Mouse (Mus musculus) limb, embryonic 10.5 days (tissue): ENCODE data around the gene Abraxas1. TPM values are rescaled to one million over a fixed set of nuclear protein-coding genes. Genes with fewer than 3 reads are reported as not detected.

Source experiments
- DNase-seq: peaks from one replicate; pipeline ENCODE4 v3.0.0-alpha.2; 2017; ENCODE audit warnings: low spot score
- H3K27ac ChIP-seq: fragments of 300-500 bp; sonication (generic); 2 replicates; pipeline ENCODE4 v1.5.1; 2016; ENCODE audit warnings: mild to moderate bottlenecking
- H3K27me3 ChIP-seq: fragments of 300-500 bp; sonication (generic); 2 replicates; pipeline ENCODE4 v1.6.1; 2016; ENCODE audit warnings: low read depth, mild to moderate bottlenecking; ENCODE audit not compliant: poor library complexity, severe bottlenecking
- H3K36me3 ChIP-seq: fragments of 300-500 bp; sonication (generic); 2 replicates; pipeline ENCODE4 v1.6.1; 2016; ENCODE audit warnings: mild to moderate bottlenecking, moderate library complexity
- H3K4me1 ChIP-seq: fragments of 300-500 bp; sonication (generic); 2 replicates; pipeline ENCODE4 v1.6.1; 2016
- H3K4me3 ChIP-seq: fragments of 300-500 bp; sonication (generic); 2 replicates; pipeline ENCODE4 v1.5.1; 2016; ENCODE audit warnings: mild to moderate bottlenecking, moderate library complexity
- H3K9me3 ChIP-seq: fragments of 300-500 bp; sonication (generic); replicated peaks from 2 replicates; pipeline ENCODE4 v1.6.1; 2016; ENCODE audit warnings: mild to moderate bottlenecking
- WGBS: fragments of 180-500 bp; shearing (Covaris S2); methylation state at CpG from one replicate; pipeline ENCODE4 v1.1.7; 2016; 5-methylcytosine and 5-hydroxymethylcytosine counted together
- polyA plus RNA-seq: library from polyadenylated mRNA; unstranded; fragments of >200 nt; fragmentation: Nextera tagmentation; extraction: Ambion mirVana; gene quantifications from 2 replicates; pipeline ENCODE4 v1.2.1, GENCODE M21; 2016

Abraxas1 gene
- polyA plus RNA-seq: 32.1 and 32.3 TPM in 2 replicates

DNA sequence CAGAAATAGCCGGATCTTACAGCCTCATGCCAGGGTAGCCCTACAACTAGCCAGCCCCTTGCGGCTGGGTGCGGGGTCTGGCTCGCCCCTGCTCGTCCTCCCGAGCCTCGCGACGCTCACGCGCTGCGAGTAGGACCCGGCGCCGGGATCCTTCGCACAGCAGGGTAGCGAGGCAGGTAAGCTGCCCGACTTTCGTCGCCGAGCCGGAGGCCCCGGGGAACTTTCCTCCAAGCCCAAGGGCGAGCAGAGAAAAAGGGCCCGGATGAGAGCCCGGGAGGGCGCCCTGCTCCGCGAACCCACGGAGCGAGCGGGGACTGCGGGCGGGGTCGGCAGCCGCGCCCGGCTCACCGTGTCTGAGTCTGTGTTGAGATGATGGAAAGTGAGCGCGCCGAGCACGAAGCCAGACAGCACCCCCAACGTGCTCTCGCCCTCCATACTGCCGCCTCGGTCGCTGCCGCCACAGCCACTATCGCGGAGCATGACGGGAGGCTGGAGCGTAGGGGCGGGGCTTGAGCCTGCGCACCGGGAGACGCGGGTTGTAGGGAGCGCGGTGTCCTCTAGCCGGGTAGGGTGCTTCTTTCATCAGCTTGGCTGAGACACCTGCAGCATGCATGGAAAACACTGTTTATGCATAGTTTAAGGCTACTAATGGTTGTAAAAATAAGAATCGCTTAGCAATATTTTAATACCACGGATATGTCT lies at the start of gene Abraxas1:
Abraxas1 (minus strand) TSS at position 483 of the 702 bp plus-strand sequence.
- DNase-seq: peak; percentile 89
- Histone ChIP-seq H3K27me3 (no peaks in the 10 kb centered on the region), H3K9me3 (no peaks in the 10 kb centered on the region), H3K36me3 (peaks cover 22% of the 10 kb centered on the region), H3K4me1 (peaks cover 8% of the 10 kb centered on the region), H3K4me3 (peak within 1 kb of the TSS; percentile 93), H3K27ac (peak within 1 kb of the TSS; percentile 99)
- WGBS: under 1% methylated on average over 63 of the region's 63 CpGs

DNA sequence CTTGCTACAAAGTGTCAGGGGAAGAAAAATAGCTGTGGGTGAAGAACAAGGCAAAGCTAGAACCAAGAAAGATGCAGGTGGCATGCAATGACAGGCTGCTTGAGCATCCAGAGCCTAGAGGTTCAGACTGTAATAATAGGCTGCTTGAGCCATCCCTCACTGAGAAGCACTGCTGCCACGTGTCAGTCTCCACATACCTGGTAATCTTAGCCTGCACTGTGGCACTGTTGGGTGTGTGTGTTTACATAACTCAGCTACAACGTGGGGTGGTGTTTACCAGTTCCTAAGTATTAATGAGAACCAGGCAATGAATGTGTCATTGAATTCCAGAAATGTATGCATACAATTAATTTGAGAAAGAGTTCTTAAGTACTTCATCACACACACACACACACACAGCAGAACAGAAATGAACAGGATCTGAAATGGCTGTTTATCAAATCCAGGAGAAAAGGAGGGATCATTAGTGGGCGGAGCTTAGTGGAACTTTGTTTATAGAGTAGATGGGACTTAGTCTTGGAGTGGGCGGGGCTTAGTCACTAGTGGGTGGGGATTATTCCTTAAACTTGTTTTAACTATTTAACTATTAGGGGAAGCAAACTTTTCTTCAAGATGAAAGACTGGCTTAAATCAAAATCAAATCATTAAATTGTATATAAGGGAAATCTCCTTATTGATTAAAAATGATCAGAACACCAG lies 48.6 kb upstream of the Abraxas1 start:
- Histone ChIP-seq H3K36me3 (no peaks in the 10 kb centered on the region), H3K4me1 (no peaks in the 10 kb centered on the region), H3K4me3 (no peak overlapping the region), H3K27me3 (no peaks in the 10 kb centered on the region), H3K9me3 (no peaks in the 10 kb centered on the region), H3K27ac (no peak overlapping the region)
- no peak for DNase-seq
- 67% methylated on average over 4 of the region's 4 CpGs for WGBS

DNA sequence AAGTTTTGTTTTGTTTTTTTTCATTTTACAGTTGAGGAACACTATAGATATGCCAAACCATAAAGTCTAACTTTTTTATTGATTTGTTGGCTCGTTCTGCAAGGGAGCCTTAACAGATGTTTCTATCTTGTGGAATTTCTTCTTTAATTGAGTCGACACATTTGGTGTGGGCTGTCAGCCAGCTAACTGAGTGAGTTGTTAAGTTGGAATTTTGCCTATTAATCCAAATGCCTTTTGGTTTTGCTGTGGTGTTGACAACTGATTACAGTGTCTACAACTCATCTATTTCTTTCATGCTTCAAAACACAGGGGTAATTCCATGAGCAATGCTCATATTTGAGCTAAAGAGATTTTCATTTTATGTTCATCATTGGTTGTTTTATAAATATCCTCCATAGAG lies 45.4 kb upstream of the Abraxas1 start:
- Histone ChIP-seq H3K4me1 (no peaks in the 10 kb centered on the region), H3K27ac (no peak overlapping the region), H3K4me3 (no peak overlapping the region), H3K9me3 (no peaks in the 10 kb centered on the region), H3K27me3 (no peaks in the 10 kb centered on the region), H3K36me3 (no peaks in the 10 kb centered on the region)
- no peak for DNase-seq
- whole genome bisulfite sequencing: 71% methylated on average over 2 of the region's 2 CpGs

DNA sequence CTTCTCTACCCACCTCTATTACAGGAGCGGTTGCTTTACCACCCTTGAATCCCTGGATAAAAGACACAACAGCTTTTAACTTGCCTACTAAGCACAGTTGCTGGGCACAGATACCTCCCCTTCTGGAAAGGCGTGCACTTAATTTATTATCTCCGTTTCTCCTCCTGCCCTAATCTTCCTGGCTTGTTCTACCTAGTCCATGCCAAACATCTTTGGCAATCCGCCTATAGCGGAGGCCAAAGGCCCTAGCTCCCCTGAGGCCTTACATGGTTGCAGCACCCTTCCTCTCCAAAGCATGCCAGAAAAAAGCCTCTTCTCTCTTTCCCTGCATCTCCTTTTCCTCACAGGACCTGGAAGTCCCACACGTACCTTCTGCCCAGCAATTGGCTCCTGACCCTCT lies 43.7 kb upstream of the Abraxas1 start:
- 93% methylated on average over 6 of the region's 6 CpGs for whole genome bisulfite sequencing
- H3K9me3 ChIP-seq: no peaks in the 10 kb centered on the region
- DNase-seq: no peak
- H3K4me1 ChIP-seq: no peaks in the 10 kb centered on the region
- H3K4me3 ChIP-seq: no peak overlapping the region
- H3K36me3 ChIP-seq: no peaks in the 10 kb centered on the region
- no peak overlapping the region for H3K27ac ChIP-seq
- no peaks in the 10 kb centered on the region for H3K27me3 ChIP-seq

DNA sequence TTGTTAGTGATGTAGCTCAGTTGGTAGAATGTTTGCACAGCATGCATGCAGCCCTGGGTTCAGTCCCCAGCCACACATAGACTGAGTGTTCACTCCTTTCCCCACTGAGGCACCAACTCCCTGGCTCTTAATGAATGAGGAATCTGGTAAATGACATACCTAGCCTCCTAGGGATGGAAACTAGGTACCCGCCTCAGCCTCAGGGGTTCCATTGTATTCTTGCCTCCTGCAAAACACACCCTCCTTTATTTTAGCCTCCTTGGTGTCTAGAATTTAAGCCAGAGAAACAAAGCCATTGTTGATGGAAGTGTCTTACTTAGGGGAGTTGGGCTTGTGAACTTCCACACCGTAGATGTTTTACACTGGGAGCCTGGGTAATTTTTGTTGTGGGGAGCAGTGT lies 42.3 kb upstream of the Abraxas1 start:
- WGBS: 88% methylated on average over 2 of the region's 2 CpGs
- no peak overlapping the region for H3K4me3 ChIP-seq
- no peak overlapping the region for H3K27ac ChIP-seq
- no peaks in the 10 kb centered on the region for H3K36me3 ChIP-seq
- H3K27me3 ChIP-seq: no peaks in the 10 kb centered on the region
- H3K4me1 ChIP-seq: no peaks in the 10 kb centered on the region
- DNase-seq: no peak
- H3K9me3 ChIP-seq: no peaks in the 10 kb centered on the region

DNA sequence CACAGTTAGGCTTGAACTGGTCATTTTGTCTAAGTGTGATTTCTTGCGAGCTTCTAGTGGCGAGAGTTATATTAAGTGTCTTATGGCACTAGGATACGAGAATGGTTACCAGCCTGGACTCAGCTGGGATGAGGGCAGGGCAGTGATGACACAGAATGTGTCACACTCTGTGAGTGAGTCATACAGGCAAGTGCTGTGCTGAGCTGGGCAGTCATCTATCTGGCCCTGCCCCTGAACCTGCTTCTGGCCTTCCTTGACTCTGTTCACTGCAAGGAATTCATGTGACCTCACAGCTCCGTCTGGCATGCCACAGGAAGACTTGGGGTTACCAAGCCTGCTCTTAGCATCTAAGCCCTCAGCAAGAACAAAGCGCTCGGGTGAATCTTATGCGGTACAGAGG lies 41.0 kb upstream of the Abraxas1 start:
- no peak for DNase-seq
- Histone ChIP-seq H3K27ac (no peak overlapping the region), H3K36me3 (no peaks in the 10 kb centered on the region), H3K9me3 (no peaks in the 10 kb centered on the region), H3K4me1 (no peaks in the 10 kb centered on the region), H3K4me3 (no peak overlapping the region), H3K27me3 (no peaks in the 10 kb centered on the region)
- 89% methylated on average over 7 of the region's 7 CpGs for WGBS

DNA sequence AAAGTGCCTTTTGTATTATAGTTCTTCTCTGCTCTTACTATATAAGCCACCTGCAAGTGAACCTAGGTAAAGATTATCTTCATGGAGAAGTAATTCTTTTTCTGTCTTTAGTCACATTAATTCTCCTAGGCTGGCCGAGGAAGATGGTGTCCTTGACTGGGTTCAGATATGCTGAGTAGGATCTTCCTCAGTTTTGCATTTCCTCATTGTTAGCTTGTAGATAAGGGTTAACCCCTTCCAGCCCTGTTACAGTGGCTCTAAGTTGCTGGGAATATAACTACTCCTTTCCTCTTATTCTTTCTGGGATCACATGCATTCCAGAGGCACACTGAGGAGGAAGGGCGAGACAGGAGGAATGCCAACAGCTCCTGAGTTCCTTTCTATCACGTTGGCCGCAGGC lies 40.4 kb upstream of the Abraxas1 start:
- Histone ChIP-seq H3K36me3 (no peaks in the 10 kb centered on the region), H3K9me3 (no peaks in the 10 kb centered on the region), H3K4me1 (no peaks in the 10 kb centered on the region), H3K27me3 (no peaks in the 10 kb centered on the region), H3K4me3 (no peak overlapping the region), H3K27ac (no peak overlapping the region)
- 69% methylated on average over 4 of the region's 4 CpGs for WGBS
- DNase-seq: no peak

DNA sequence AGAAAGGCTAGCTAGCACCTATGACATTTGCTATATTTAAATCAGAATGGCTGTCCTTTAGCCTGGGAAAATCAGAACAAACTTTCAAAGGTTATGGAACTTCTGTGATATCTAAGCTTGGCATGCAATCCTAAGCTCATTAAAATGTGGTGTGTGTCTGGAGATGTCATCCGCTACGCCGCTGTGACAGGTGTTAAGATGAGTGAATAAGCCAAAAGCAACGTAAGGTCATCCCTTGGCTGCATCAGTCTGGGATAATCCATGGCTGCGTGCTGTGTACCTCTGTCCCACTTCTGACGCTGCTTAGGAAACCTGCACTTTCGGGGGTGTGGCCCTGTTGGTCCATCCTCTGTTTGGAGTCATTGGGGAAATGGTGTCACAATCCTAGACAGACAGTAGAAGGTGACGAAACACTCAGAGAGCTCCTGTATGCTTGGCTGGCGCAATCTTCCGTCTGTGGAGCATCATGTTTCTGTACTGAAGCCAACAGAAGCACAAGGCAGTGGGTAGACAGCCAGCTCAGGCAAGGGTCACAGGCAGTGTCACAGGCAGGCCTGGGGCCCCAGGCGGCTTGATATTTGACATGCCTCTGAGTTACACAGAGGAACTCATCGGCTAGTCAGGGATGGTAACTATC lies 39.8 kb upstream of the Abraxas1 start:
- DNase-seq: no peak
- WGBS: 85% methylated on average over 12 of the region's 12 CpGs
- Histone ChIP-seq H3K36me3 (no peaks in the 10 kb centered on the region), H3K9me3 (no peaks in the 10 kb centered on the region), H3K4me3 (no peak overlapping the region), H3K27ac (no peak overlapping the region), H3K4me1 (no peaks in the 10 kb centered on the region), H3K27me3 (no peaks in the 10 kb centered on the region)

DNA sequence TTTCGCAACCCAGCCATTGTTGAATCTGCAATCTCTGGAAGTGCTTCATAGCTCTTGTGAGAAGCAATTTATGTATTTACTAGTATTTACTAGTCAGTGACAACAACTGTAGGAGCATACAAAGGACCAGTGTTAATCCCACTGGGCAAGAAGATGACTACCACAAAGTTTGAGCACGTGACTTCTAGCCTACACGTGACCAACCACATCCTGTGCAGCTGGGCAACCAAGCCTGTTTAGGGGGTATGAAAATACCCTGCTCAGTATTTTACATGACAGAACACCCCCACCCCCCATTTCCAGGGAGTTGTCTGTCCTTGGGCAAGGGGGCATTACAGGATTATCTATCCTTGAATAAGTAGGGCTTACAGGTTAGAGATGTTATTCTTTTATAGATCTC lies 35.8 kb upstream of the Abraxas1 start:
- no peak overlapping the region for H3K27ac ChIP-seq
- WGBS: 86% methylated on average over 3 of the region's 3 CpGs
- no peak overlapping the region for H3K4me3 ChIP-seq
- H3K4me1 ChIP-seq: no peaks in the 10 kb centered on the region
- no peak for DNase-seq
- no peaks in the 10 kb centered on the region for H3K9me3 ChIP-seq
- no peaks in the 10 kb centered on the region for H3K36me3 ChIP-seq
- H3K27me3 ChIP-seq: no peaks in the 10 kb centered on the region

DNA sequence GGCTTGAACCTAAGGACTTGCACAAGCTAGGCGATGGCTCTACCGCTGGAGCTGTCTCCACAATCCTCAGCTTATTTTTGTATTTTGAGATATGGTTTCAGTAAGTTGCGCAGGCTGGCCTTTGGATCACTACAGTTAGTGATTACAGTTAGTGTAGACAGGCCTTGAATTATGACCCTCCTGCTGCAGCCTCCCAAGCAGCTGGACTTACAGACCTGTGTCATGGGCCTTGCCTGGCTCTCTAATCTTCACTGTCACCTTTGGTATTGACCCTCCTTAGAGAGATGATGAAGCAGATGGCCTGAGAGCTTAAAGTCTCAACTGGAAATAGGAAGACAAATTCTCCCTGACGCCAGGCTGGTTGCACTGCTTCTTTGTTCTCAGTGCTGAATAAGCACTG lies 33.2 kb upstream of the Abraxas1 start:
- Histone ChIP-seq H3K27ac (no peak overlapping the region), H3K9me3 (no peaks in the 10 kb centered on the region), H3K4me3 (no peak overlapping the region), H3K4me1 (no peaks in the 10 kb centered on the region), H3K36me3 (no peaks in the 10 kb centered on the region), H3K27me3 (peaks cover under 1% of the 10 kb centered on the region)
- DNase-seq: no peak
- WGBS: 91% methylated on average over 4 of the region's 4 CpGs

DNA sequence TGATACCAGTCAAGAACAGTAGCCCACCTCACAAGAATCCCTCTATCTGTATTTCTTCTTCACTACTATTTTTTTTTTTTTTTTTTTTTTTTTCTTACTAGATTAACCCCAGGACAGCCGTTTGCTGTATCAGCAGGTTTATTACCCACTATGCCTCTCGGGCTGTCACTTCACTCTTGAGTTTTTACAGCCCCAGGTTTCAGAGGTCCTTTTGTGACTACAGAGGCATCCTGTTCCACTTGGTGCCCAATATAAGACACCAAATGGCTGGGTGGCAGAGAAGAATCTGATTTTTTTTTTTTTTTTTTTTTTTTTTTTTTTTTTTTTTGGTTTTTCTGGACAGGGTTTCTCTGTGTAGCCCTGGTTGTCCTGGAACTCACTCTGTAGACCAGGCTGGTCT lies 26.4 kb upstream of the Abraxas1 start:
- H3K4me3 ChIP-seq: no peak overlapping the region; the same call in 1 of the 2 replicates
- no peak for DNase-seq
- no peaks in the 10 kb centered on the region for H3K36me3 ChIP-seq
- H3K9me3 ChIP-seq: no peaks in the 10 kb centered on the region
- no peak overlapping the region for H3K27ac ChIP-seq
- peaks cover 60% of the 10 kb centered on the region for H3K27me3 ChIP-seq
- peaks cover 24% of the 10 kb centered on the region for H3K4me1 ChIP-seq
- WGBS: 3% methylated on average over 2 of the region's 2 CpGs

DNA sequence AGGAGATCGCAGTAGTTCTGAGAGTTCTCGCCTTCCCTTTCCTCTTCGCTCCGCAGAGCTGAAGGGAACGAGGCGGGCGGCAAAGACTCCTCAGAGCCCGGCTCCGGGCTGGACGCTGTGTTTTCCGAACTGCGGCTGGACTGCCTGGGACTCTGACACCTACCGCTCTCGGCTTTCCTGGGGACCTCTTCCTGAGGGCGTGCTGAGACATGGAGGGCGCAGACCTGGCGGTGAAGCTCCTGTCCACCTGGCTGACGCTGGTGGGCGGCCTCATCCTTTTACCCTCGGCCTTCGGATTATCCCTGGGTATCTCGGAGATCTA lies 25.8 kb upstream of the Abraxas1 start:
- no peak for DNase-seq

DNA sequence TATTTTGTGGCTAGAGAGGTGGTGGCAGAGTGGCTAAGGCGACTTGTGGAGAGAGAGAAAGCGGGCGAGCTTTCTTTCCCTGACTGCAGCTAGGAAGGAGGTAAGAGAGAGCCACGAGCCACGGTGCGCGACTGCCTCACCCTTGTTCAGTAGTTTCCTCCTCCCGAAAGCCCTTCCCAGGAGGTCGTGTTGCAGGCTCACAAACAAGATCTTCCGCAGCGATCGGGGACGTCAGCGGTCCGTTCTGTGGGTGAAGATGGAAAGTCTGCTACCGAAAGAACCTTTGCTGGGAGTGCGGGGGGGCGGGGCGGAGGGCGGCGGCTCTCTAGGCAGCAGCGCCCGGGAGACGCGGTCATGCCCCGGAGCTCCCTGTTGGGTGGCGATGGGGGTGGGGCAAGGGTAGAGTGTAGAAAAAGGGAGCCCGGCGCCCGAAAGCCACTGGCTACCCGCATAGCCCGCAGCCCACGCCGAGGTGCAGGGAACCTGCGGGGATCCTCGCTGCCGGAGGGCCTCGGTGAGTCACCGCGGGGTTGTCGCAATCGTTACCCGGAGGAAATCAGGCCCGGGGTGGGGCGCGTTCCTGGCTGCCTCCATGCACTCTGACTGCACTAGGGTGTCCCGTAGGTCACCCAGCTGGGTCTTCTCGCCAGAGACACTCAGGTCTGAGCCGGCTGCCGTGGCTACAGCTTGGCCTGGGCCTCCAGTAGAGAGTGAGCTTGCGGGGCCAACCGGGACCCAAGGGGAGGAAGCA lies 25.3 kb upstream of the Abraxas1 start:
- peaks cover 24% of the 10 kb centered on the region for H3K4me1 ChIP-seq
- peaks cover 60% of the 10 kb centered on the region for H3K27me3 ChIP-seq
- peak; percentile 74 for DNase-seq
- H3K36me3 ChIP-seq: no peaks in the 10 kb centered on the region
- H3K4me3 ChIP-seq: peak overlapping the region; percentile 73
- H3K27ac ChIP-seq: peak overlapping the region; percentile 69; the same call in 1 of the 2 replicates
- H3K9me3 ChIP-seq: no peaks in the 10 kb centered on the region
- WGBS: under 1% methylated on average over 52 of the region's 52 CpGs

More for the DNA sequence above, 25.8 kb upstream of the Abraxas1 start:
- H3K27ac ChIP-seq: peak overlapping the region; percentile 69; the same call in 1 of the 2 replicates
- under 1% methylated on average over 22 of the region's 22 CpGs for WGBS
- no peaks in the 10 kb centered on the region for H3K36me3 ChIP-seq
- peaks cover 24% of the 10 kb centered on the region for H3K4me1 ChIP-seq
- peaks cover 60% of the 10 kb centered on the region for H3K27me3 ChIP-seq
- H3K4me3 ChIP-seq: peak overlapping the region; percentile 73
- no peaks in the 10 kb centered on the region for H3K9me3 ChIP-seq
